Mouse (Mus musculus): ENCODE results near the gene B230219D22Rik. TPM values are rescaled to one million over a fixed set of nuclear protein-coding genes. Genes with fewer than 3 reads are reported as not detected.
A peak's percentile ranks its signal among the peaks of the same experiment; 100 is the strongest.

The B230219D22Rik gene
- polyA plus RNA-seq (2012; ENCODE audit: insufficient read depth, low replicate concordance): 1.5 and 4.6 TPM in 2 replicates

DNA sequence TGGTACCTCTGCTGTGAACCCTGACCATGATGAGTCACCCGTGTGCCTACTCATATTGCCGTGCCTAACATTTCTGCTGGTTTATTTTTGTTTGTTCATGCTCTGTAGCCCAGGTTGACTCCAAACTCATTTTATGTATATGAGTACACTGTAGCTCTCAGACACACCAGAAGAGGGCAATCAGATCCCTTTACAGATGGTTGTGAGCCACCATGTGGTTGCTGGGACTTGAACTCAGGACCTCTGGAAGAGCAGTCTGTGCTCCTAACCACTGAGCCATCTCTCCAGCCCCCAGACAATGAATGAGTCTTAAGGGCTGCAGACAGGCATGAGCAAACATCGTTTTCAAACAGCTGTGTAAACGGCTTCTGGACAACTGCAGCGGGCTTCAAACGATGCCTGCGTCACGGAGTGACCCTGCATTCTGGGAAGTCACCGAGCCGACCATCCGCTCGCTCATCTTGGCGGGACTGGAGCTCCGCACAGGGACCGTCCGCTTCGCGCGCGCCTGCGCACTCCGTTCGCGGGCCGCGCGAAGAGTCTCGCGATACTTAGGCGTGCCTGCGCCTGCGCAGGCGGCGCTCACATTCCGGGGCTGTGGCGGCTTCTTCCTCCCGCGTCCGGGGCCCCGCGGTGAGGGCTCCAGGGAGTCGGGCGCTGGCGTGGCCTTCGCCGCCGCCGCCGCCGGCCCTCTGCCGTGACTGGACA, at the start of gene B230219D22Rik:
TSS of gene B230219D22Rik (plus strand) at position 590 of the 708 bp plus-strand sequence.
- no peak for TF ChIP-seq FLI1 (IDR thresholded peaks at IDR 0.05; ENCODE audit: low read length)
- TF ChIP-seq GATA1 (IDR thresholded peaks at IDR 0.05; ENCODE audit: borderline replicate concordance, low read length): no peak
- peak within 1 kb of the TSS; percentile 93 for H3K4me3 ChIP-seq (replicated peaks)
- no peaks in the 10 kb centered on the region for H3K9me3 ChIP-seq
- H3K27me3 ChIP-seq (replicated peaks): no peaks in the 10 kb centered on the region
- peaks cover 51% of the 10 kb centered on the region for H3K4me1 ChIP-seq
- peaks cover 7% of the 10 kb centered on the region for H3K36me3 ChIP-seq (replicated peaks; ENCODE audit: low read length)

DNA sequence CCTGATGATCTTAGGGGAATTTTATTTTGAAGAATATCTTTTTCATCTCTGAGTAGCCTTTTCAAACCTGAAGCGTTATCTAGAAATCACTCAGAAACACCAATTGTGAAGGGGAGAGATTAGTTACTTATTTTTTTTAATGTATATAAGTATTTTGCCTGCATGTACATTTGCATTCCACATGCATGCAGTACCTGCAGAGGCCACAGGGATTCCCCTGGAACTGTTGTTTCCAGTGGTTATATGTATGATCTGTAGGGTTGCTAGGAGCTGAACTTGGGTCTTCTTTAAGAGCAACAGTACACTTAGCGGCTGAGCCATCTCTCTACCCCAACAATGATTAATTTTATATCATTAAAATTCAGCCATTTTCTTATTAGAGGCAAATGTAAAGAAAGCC, 48.4 kb upstream of the B230219D22Rik start:
- Histone ChIP-seq H3K4me1 (peaks cover 19% of the 10 kb centered on the region), H3K36me3 (replicated peaks; ENCODE audit: low read length) (peaks cover 84% of the 10 kb centered on the region), H3K27me3 (replicated peaks) (no peaks in the 10 kb centered on the region), H3K9me3 (no peaks in the 10 kb centered on the region), H3K4me3 (replicated peaks) (no peak overlapping the region)
- TF ChIP-seq FLI1 (IDR thresholded peaks at IDR 0.05; ENCODE audit: low read length): no peak
- no peak for TF ChIP-seq GATA1 (IDR thresholded peaks at IDR 0.05; ENCODE audit: borderline replicate concordance, low read length)

DNA sequence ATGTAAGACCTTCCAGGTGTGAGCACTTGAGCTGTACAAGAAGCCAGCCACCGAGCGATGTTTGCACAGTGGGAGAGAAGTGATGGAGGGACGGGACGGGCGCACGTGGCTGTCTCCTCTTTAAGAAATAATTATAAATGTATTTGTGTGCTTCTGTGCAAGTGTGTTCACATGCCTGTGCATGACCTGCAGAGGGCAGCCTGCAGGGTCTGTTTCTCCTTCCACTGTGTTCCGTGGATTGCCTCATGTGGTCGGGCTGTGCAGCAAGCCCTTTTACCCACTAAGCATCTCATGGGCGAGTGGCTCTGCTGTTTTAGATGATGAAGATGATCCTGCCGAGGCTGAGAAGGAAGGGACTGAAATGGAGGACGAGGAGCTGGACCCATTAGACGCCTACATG, 42.8 kb upstream of the B230219D22Rik start:
- Histone ChIP-seq H3K4me3 (replicated peaks) (no peak overlapping the region), H3K4me1 (no peaks in the 10 kb centered on the region)
- no peak for TF ChIP-seq GATA1 (IDR thresholded peaks at IDR 0.05; ENCODE audit: borderline replicate concordance, low read length)
- TF ChIP-seq FLI1 (IDR thresholded peaks at IDR 0.05; ENCODE audit: low read length): no peak

DNA sequence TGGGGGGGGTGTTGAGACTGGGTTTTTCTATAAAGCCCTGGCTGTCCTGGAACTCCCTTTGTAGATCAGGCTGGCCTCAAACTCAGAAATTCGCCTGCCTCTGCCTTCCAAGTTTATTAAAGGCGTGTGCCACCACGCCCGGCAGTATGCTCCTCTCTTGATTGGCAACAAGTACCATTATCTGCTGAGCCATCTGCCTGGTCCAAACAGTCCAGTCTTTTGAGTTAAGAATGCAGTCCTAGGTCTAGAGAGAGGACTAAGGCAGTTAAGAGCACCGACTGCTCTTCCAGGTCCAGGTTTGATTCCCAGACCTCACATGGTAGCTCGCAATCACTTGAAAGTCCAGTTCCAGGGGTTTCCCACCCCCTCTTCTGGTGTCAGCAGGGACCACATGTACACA, 41.9 kb upstream of the B230219D22Rik start:
- Histone ChIP-seq H3K4me3 (replicated peaks) (no peak overlapping the region), H3K27me3 (replicated peaks) (no peaks in the 10 kb centered on the region)
- TF ChIP-seq FLI1 (IDR thresholded peaks at IDR 0.05; ENCODE audit: low read length) (no peak), GATA1 (IDR thresholded peaks at IDR 0.05; ENCODE audit: borderline replicate concordance, low read length) (no peak)

More for the DNA sequence above, 42.8 kb upstream of the B230219D22Rik start:
- Histone ChIP-seq H3K36me3 (replicated peaks; ENCODE audit: low read length) (peaks cover 100% of the 10 kb centered on the region), H3K9me3 (no peaks in the 10 kb centered on the region), H3K27me3 (replicated peaks) (no peaks in the 10 kb centered on the region)

DNA sequence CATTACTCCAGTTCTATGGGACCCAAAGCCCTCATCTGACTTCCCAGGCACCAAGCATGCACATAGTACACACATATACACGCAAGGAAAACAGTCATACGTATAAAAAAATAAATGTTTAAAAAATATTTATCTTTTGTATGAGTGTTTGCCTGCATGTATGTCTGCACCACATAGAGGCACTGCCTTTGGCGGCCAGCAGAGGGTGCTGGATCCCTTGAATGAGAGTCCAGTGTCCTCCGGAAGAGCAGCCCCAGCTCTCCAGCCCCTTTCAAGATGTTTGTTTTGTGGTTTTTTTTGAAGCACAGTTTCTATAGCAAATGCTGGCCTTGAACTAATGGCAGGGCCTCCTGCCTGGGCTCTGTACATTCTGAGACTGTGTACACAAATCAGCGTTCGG, 24.4 kb upstream of the B230219D22Rik start:
- Histone ChIP-seq H3K4me1 (no peaks in the 10 kb centered on the region), H3K9me3 (no peaks in the 10 kb centered on the region), H3K4me3 (replicated peaks) (no peak overlapping the region), H3K36me3 (replicated peaks; ENCODE audit: low read length) (peaks cover 91% of the 10 kb centered on the region), H3K27me3 (replicated peaks) (no peaks in the 10 kb centered on the region)
- no peak for TF ChIP-seq GATA1 (IDR thresholded peaks at IDR 0.05; ENCODE audit: borderline replicate concordance, low read length)
- no peak for TF ChIP-seq FLI1 (IDR thresholded peaks at IDR 0.05; ENCODE audit: low read length)

More for the DNA sequence above, 41.9 kb upstream of the B230219D22Rik start:
- no peaks in the 10 kb centered on the region for H3K9me3 ChIP-seq
- no peaks in the 10 kb centered on the region for H3K4me1 ChIP-seq
- peaks cover 100% of the 10 kb centered on the region for H3K36me3 ChIP-seq (replicated peaks; ENCODE audit: low read length)

DNA sequence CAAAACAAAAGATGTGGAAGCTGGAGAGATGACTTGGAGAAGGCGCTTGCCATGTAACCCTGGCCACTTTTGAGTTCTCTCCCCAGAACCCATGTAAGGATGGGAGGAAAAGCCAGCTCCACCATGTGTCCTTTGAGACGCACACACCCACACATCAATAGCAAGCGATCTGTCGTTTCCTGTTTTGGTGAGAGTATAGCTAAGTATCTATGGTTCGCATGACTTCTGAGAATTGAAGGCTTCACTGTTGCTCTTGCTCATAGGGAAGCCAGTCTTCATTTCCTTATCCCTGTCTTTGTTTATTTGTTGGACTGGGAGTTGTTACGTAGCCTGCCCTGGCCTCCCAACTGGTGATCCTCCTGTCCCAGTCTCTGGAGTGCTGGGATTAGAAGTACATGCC, 20.2 kb upstream of the B230219D22Rik start:
- TF ChIP-seq FLI1 (IDR thresholded peaks at IDR 0.05; ENCODE audit: low read length): no peak
- TF ChIP-seq GATA1 (IDR thresholded peaks at IDR 0.05; ENCODE audit: borderline replicate concordance, low read length): no peak
- H3K36me3 ChIP-seq (replicated peaks; ENCODE audit: low read length): peaks cover 97% of the 10 kb centered on the region

DNA sequence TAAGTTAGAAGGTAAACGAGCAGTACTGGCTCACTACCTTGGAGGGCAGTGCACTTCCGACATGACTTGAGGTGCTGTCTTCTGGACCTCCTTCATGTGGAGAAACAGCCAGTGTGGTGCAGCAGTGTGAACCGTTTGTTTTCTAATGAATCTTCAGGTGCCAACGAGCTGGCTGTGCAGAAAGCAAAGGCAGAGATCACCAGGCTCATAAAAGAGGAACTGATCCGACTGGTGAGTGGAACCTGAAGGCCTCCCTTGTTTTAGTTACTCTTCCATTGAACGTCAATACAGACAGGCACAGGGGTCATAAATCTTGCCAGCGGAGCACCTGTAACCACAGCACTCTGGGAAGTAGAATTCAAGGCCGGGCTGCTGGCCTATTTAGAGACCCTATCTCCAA, 15.6 kb upstream of the B230219D22Rik start:
- Histone ChIP-seq H3K9me3 (no peaks in the 10 kb centered on the region), H3K27me3 (replicated peaks) (no peaks in the 10 kb centered on the region), H3K36me3 (replicated peaks; ENCODE audit: low read length) (peaks cover 98% of the 10 kb centered on the region), H3K4me3 (replicated peaks) (no peak overlapping the region), H3K4me1 (no peaks in the 10 kb centered on the region)
- no peak for TF ChIP-seq GATA1 (IDR thresholded peaks at IDR 0.05; ENCODE audit: borderline replicate concordance, low read length)
- no peak for TF ChIP-seq FLI1 (IDR thresholded peaks at IDR 0.05; ENCODE audit: low read length)

More for the DNA sequence above, 20.2 kb upstream of the B230219D22Rik start:
- H3K27me3 ChIP-seq (replicated peaks): no peaks in the 10 kb centered on the region
- no peak overlapping the region for H3K4me3 ChIP-seq (replicated peaks)
- no peaks in the 10 kb centered on the region for H3K9me3 ChIP-seq
- H3K4me1 ChIP-seq: no peaks in the 10 kb centered on the region

DNA sequence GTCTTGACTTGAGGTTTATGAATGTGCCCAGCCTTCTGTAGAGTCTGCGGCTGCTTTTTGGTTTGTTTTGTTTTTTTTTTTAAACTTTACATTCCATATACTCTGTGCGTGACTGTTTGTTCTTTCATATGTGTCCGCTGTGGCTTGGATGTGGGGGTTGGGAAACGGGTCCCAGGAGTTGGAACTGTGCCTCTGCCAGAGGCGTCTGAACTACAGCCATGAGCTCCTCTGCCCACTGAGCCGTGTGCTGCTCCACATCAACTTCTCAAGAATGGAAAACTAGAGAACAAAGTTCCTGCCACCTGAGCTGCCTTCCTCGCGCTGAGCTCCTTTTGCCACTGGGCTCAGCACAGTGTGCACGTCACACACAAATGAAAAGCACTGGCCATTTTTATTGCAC, 10.7 kb upstream of the B230219D22Rik start:
- Histone ChIP-seq H3K4me3 (replicated peaks) (no peak overlapping the region), H3K36me3 (replicated peaks; ENCODE audit: low read length) (peaks cover 55% of the 10 kb centered on the region), H3K9me3 (no peaks in the 10 kb centered on the region), H3K4me1 (peaks cover 10% of the 10 kb centered on the region), H3K27me3 (replicated peaks) (no peaks in the 10 kb centered on the region)
- no peak for TF ChIP-seq GATA1 (IDR thresholded peaks at IDR 0.05; ENCODE audit: borderline replicate concordance, low read length)
- no peak for TF ChIP-seq FLI1 (IDR thresholded peaks at IDR 0.05; ENCODE audit: low read length)

DNA sequence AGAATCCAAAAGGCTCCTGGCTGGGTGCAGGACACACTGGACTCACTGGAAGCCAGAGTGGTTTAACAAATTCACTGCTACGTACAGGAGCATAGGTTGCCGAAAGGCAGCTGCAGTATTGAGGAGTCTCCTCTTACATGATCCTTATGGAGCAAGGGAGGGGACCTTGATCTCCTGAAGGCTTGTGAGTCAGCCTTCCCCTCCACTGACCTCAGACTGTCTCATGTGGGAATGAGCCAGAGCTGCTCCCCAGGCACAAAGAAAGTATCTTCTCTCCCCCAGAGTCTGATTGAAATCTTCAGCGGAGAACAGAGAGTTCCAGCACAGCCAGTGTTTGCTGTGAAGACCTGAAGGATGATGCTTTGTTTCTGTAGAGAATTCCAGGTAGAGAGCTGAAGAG, 9.3 kb upstream of the B230219D22Rik start:
- Histone ChIP-seq H3K36me3 (replicated peaks; ENCODE audit: low read length) (peaks cover 41% of the 10 kb centered on the region), H3K4me3 (replicated peaks) (no peak overlapping the region), H3K9me3 (no peaks in the 10 kb centered on the region), H3K4me1 (peaks cover 22% of the 10 kb centered on the region), H3K27me3 (replicated peaks) (no peaks in the 10 kb centered on the region)
- TF ChIP-seq FLI1 (IDR thresholded peaks at IDR 0.05; ENCODE audit: low read length) (no peak), GATA1 (IDR thresholded peaks at IDR 0.05; ENCODE audit: borderline replicate concordance, low read length) (no peak)

DNA sequence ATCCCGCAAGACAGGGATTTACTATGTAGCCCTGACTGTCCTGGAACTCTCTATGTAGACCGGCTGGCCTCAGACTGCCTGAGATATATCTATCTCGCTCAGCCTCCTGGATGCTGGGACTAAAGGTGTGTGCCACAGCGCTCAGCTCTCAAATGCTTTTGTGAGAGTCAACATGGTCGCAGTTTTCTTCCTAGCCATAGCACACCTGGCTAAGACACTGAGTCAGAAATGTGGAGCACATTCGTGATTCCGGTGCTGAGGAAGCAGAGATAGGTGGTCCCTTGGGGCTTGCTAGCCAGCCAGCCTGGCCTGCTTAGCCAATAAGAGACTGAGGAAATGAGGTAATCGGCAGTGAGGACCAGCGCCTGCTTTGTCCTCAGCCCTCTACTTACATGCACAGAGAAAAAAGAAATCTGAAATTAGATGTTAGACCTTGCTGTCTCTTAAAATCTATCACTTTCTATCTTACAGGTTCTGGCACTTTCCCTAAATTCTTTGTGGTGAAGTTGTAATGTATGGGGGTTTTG, 6.8 kb upstream of the B230219D22Rik start:
- Histone ChIP-seq H3K27me3 (replicated peaks) (no peaks in the 10 kb centered on the region), H3K4me3 (replicated peaks) (no peak overlapping the region), H3K4me1 (peaks cover 24% of the 10 kb centered on the region), H3K9me3 (no peaks in the 10 kb centered on the region), H3K36me3 (replicated peaks; ENCODE audit: low read length) (peaks cover 15% of the 10 kb centered on the region)
- TF ChIP-seq FLI1 (IDR thresholded peaks at IDR 0.05; ENCODE audit: low read length) (no peak), GATA1 (IDR thresholded peaks at IDR 0.05; ENCODE audit: borderline replicate concordance, low read length) (no peak)

Data from megakaryocyte, embryonic 14.5 days (primary cell).